25 mouse cellular contexts compared by ENCODE assay signal in the genomic region with DNA sequence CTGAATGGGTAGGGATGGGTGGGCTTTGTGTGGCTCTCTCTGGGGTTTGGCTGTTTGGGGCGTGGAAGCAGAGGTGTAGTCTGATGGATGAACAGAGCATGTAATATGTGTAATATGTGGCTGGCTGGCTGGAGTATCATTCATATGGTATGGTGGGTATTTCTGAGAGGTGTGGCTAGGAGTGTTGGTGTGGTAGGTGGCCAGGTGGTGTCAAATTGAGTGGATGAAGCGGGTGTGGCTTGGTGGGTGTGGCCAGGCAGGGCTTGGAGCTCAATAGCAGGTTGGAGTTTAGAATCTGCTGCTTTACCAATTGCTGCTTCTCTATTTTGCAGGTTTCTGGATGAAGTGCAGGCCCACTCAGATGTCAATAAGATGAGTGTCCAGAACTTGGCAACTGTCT.
DNase-seq lines count a peak whose midpoint lies in the region; ATAC-seq lines count a peak whose summit lies in the region.
"Had no signal": no experiment of that assay in that cellular context is flagged by ENCODE, and none has a peak within 500 bp of the region (broad histone marks: within the 10 kb centered on the region; RNA-seq: fewer than 3 reads in every experiment).

No protein-coding gene starts in this region.

- no peak overlapping the region for H3K9ac ChIP-seq in forebrain, embryonic 11.5 days (ENCODE audit: low read length)
- H3K9ac ChIP-seq in liver, embryonic 13.5 days, result no peak overlapping the region
- H3K9ac ChIP-seq in liver, embryonic 11.5 days (ENCODE audit: low read depth, low read length), result no peak overlapping the region
- no peak overlapping the region for H3K9ac ChIP-seq in midbrain, embryonic 11.5 days (ENCODE audit: low read length)
- no peak overlapping the region for H3K9ac ChIP-seq in midbrain, embryonic 16.5 days (ENCODE audit: low read depth, low read length)
- H3K9ac ChIP-seq: embryonic facial prominence, embryonic 12.5 days; forebrain, embryonic 13.5 days; forebrain, postnatal 0 days had no signal

- H3K9me3 ChIP-seq in forebrain, embryonic 11.5 days (ENCODE audit: control insufficient read depth, low read length), result no peaks in the 10 kb centered on the region
- H3K9me3 ChIP-seq in forebrain, embryonic 10.5 days, result no peaks in the 10 kb centered on the region
- H3K9me3 ChIP-seq in liver, embryonic 13.5 days (replicated peaks), result no peaks in the 10 kb centered on the region
- no peaks in the 10 kb centered on the region for H3K9me3 ChIP-seq in liver, embryonic 11.5 days (ENCODE audit: control insufficient read depth, low read length)
- H3K9me3 ChIP-seq in midbrain, embryonic 11.5 days (ENCODE audit: control insufficient read depth, low read length), result no peaks in the 10 kb centered on the region
- no peaks in the 10 kb centered on the region for H3K9me3 ChIP-seq in midbrain, embryonic 16.5 days (replicated peaks; ENCODE audit: control insufficient read depth, low read length, poor library complexity, severe bottlenecking)
- H3K9me3 ChIP-seq: embryonic facial prominence, embryonic 10.5 days; embryonic facial prominence, embryonic 12.5 days; forebrain, embryonic 13.5 days had no signal

- no peak overlapping the region for H3K27ac ChIP-seq in forebrain, embryonic 11.5 days (ENCODE audit: low read depth, low read length)
- no peak overlapping the region for H3K27ac ChIP-seq in forebrain, embryonic 10.5 days
- H3K27ac ChIP-seq in liver, embryonic 13.5 days, result no peak overlapping the region
- H3K27ac ChIP-seq in liver, embryonic 11.5 days (ENCODE audit: low read depth, low read length), result no peak overlapping the region
- H3K27ac ChIP-seq in midbrain, embryonic 11.5 days (ENCODE audit: low read depth, low read length), result no peak overlapping the region
- H3K27ac ChIP-seq in midbrain, embryonic 16.5 days (ENCODE audit: low read length), result no peak overlapping the region
- H3K27ac ChIP-seq: embryonic facial prominence, embryonic 10.5 days; embryonic facial prominence, embryonic 12.5 days; forebrain, embryonic 13.5 days had no signal

- peak; percentile 30 for DNase-seq in forebrain, embryonic 11.5 days (ENCODE audit: low spot score)
- DNase-seq in forebrain, embryonic 10.5 days (ENCODE audit: extremely low spot score, low spot score), result no peak
- DNase-seq in heart, adult 11 months, result peak; percentile 55
- no peak for DNase-seq in heart, postnatal 14 days
- no peak for DNase-seq in liver, embryonic 13.5 days
- no peak for DNase-seq in liver, embryonic 11.5 days (ENCODE audit: low spot score)
- peak; percentile 49 for DNase-seq in midbrain, embryonic 11.5 days (ENCODE audit: low spot score, missing footprints)
- DNase-seq: adrenal gland, adult 8-10 months; adrenal gland, postnatal 14 days; adrenal gland, postnatal 36 days; B cell, adult 2 months; cerebellum, adult 11-12 months; cerebellum, adult 2 months; cerebellum, adult 9-10 months; cerebellum, postnatal 10 days; cerebellum, postnatal 25 days; forebrain, postnatal 0 days had no signal

- no peaks in the 10 kb centered on the region for H3K4me1 ChIP-seq in forebrain, embryonic 11.5 days (replicated peaks; ENCODE audit: control insufficient read depth, insufficient read depth, low read length)
- peaks cover 25% of the 10 kb centered on the region for H3K4me1 ChIP-seq in forebrain, embryonic 10.5 days
- peaks cover 16% of the 10 kb centered on the region for H3K4me1 ChIP-seq in liver, embryonic 13.5 days (replicated peaks)
- H3K4me1 ChIP-seq in liver, embryonic 11.5 days (replicated peaks; ENCODE audit: control insufficient read depth, insufficient read depth, low read length), result peaks cover 13% of the 10 kb centered on the region; the same call in 1 of the 2 replicates
- H3K4me1 ChIP-seq in midbrain, embryonic 11.5 days (ENCODE audit: control insufficient read depth, insufficient read depth, low read length), result peaks cover 3% of the 10 kb centered on the region; the same call in 1 of the 2 replicates
- peaks cover 2% of the 10 kb centered on the region; the same call in 1 of the 2 replicates for H3K4me1 ChIP-seq in midbrain, embryonic 16.5 days (ENCODE audit: control insufficient read depth, insufficient read depth, low read length)

- no peak overlapping the region for H3K4me3 ChIP-seq in forebrain, embryonic 11.5 days (ENCODE audit: low read depth, low read length)
- no peak overlapping the region for H3K4me3 ChIP-seq in forebrain, embryonic 10.5 days
- H3K4me3 ChIP-seq in liver, embryonic 13.5 days (replicated peaks), result no peak overlapping the region
- no peak overlapping the region for H3K4me3 ChIP-seq in liver, embryonic 11.5 days (ENCODE audit: low read depth, low read length)
- H3K4me3 ChIP-seq in midbrain, embryonic 11.5 days (ENCODE audit: low read depth, low read length), result no peak overlapping the region
- H3K4me3 ChIP-seq in midbrain, embryonic 16.5 days (ENCODE audit: low read depth, low read length), result no peak overlapping the region
- H3K4me3 ChIP-seq: embryonic facial prominence, embryonic 10.5 days; embryonic facial prominence, embryonic 12.5 days; forebrain, embryonic 13.5 days had no signal

- intact Hi-C loops in heart, postnatal 14 days (cut with DNase I), result no loop called here

- H3K4me2 ChIP-seq in forebrain, embryonic 11.5 days (ENCODE audit: low read depth, low read length, severe bottlenecking), result no peak overlapping the region
- H3K4me2 ChIP-seq in liver, embryonic 13.5 days, result peak overlapping the region; percentile 45; the same call in 1 of the 2 replicates
- no peak overlapping the region for H3K4me2 ChIP-seq in liver, embryonic 11.5 days
- no peak overlapping the region for H3K4me2 ChIP-seq in midbrain, embryonic 11.5 days
- no peak overlapping the region for H3K4me2 ChIP-seq in midbrain, embryonic 16.5 days (ENCODE audit: low read length)
- H3K4me2 ChIP-seq: embryonic facial prominence, embryonic 12.5 days; forebrain, embryonic 13.5 days had no signal

- no peak for ATAC-seq in forebrain, embryonic 11.5 days (replicated peaks; ENCODE audit: low FRiP score)
- no peak for ATAC-seq in liver, embryonic 13.5 days (ENCODE audit: low read depth)
- no peak for ATAC-seq in liver, embryonic 11.5 days (replicated peaks; ENCODE audit: low FRiP score)
- no peak for ATAC-seq in midbrain, embryonic 11.5 days (ENCODE audit: low FRiP score)
- ATAC-seq in midbrain, embryonic 16.5 days, result no peak
- ATAC-seq: activated CD4-positive, CD25-positive, alpha-beta regulatory T cell, adult 4 months; CD4-positive, CD25-positive, alpha-beta regulatory T cell, adult 4 months; forebrain, embryonic 13.5 days; forebrain, postnatal 0 days; Patski had no signal

- no peaks in the 10 kb centered on the region for H3K27me3 ChIP-seq in forebrain, embryonic 11.5 days (ENCODE audit: control insufficient read depth, insufficient read depth, low read length)
- no peaks in the 10 kb centered on the region for H3K27me3 ChIP-seq in forebrain, embryonic 10.5 days (ENCODE audit: poor library complexity, severe bottlenecking)
- H3K27me3 ChIP-seq in liver, embryonic 13.5 days, result no peaks in the 10 kb centered on the region; the same call in 1 of the 2 replicates
- no peaks in the 10 kb centered on the region for H3K27me3 ChIP-seq in liver, embryonic 11.5 days (replicated peaks; ENCODE audit: control insufficient read depth, insufficient read depth, low read length)
- H3K27me3 ChIP-seq in midbrain, embryonic 11.5 days (ENCODE audit: control insufficient read depth, insufficient read depth, low read length), result no peaks in the 10 kb centered on the region
- no peaks in the 10 kb centered on the region for H3K27me3 ChIP-seq in midbrain, embryonic 16.5 days (ENCODE audit: control insufficient read depth, insufficient read depth, low read depth, low read length)
- H3K27me3 ChIP-seq: embryonic facial prominence, embryonic 12.5 days; forebrain, embryonic 13.5 days; Patski had no signal

- no peaks in the 10 kb centered on the region for H3K36me3 ChIP-seq in forebrain, embryonic 11.5 days (ENCODE audit: control insufficient read depth, insufficient read depth, low read length)
- H3K36me3 ChIP-seq in forebrain, embryonic 10.5 days (replicated peaks), result no peaks in the 10 kb centered on the region
- H3K36me3 ChIP-seq in liver, embryonic 13.5 days, result no peaks in the 10 kb centered on the region; the same call in 1 of the 2 replicates
- no peaks in the 10 kb centered on the region; the same call in 1 of the 2 replicates for H3K36me3 ChIP-seq in liver, embryonic 11.5 days (ENCODE audit: control insufficient read depth, insufficient read depth, low read length)
- H3K36me3 ChIP-seq in midbrain, embryonic 11.5 days (ENCODE audit: control insufficient read depth, insufficient read depth, low read length), result no peaks in the 10 kb centered on the region
- H3K36me3 ChIP-seq in midbrain, embryonic 16.5 days (ENCODE audit: control insufficient read depth, insufficient read depth, low read length), result no peaks in the 10 kb centered on the region
- H3K36me3 ChIP-seq: embryonic facial prominence, embryonic 10.5 days; embryonic facial prominence, embryonic 12.5 days; G1E had no signal

- WGBS in forebrain, embryonic 11.5 days, result 84% methylated on average over 2 of the region's 2 CpGs
- WGBS in forebrain, embryonic 10.5 days, result 97% methylated on average over 2 of the region's 2 CpGs
- WGBS in liver, embryonic 13.5 days (ENCODE audit: insufficient replicate concordance), result 57% methylated on average over 2 of the region's 2 CpGs
- 69% methylated on average over 2 of the region's 2 CpGs for WGBS in liver, embryonic 11.5 days
- WGBS in midbrain, embryonic 11.5 days, result 94% methylated on average over 2 of the region's 2 CpGs
- 94% methylated on average over 2 of the region's 2 CpGs for WGBS in midbrain, embryonic 16.5 days

Comparison
In these comparisons a context has a peak if more than half of its experiments do, and no peak if none do; other contexts are left out.
1. DNase-seq: peak in forebrain, embryonic 11.5 days (single experiment), heart, adult 11 months (single experiment) and midbrain, embryonic 11.5 days (single experiment); none in forebrain, embryonic 10.5 days (single experiment), heart, postnatal 14 days (0 of 2), liver, embryonic 13.5 days (single experiment) and liver, embryonic 11.5 days (single experiment).